Mouse (Mus musculus): Measurements from ENCODE around the gene Acin1.

DNA sequence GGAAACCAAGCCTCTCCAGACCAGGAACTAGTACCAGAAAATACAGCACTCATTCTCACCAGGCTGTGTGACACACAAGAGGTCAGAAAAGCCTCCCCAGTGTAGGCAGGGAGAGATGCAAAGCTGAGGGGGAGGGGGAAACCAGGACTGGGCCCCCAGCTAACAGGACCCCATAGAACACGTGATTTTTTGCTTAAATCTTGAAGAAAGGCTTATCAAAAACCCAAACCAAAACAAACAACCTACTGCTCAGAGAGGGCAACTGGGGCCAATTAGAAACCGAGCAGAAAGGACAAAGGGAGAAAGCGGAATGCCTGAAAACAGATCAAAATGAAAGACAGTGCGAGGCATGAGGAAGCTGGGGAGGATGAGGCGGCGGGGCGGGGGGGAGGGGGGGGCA is 33.9 kb downstream of the Acin1 start:
- TF ChIP-seq POLR2A (IDR thresholded peaks at IDR 0.05; ENCODE audit: borderline replicate concordance, extremely low read depth, insufficient read depth, insufficient read length, poor library complexity, severe bottlenecking) (no peak), CTCF (IDR thresholded peaks at IDR 0.05; ENCODE audit: borderline replicate concordance, extremely low read depth, insufficient read depth, insufficient read length) (no peak)

Measured in brain, embryonic 14.5 days (tissue).